Mouse (Mus musculus) MEL (cell line): ENCODE data around the gene Esr1. TPM values are rescaled to one million over a fixed set of nuclear protein-coding genes. Genes with fewer than 3 reads are reported as not detected.

Experiments
- DNase-seq: peaks from one replicate; pipeline ENCODE4 v3.0.0; 2011; ENCODE audit warnings: low read depth, low spot score
- H3K27ac ChIP-seq: 2 replicates; pipeline ENCODE4 v1.5.1; 2012; ENCODE audit warnings: low read depth, mild to moderate bottlenecking, control low read depth, low read length, moderate library complexity; ENCODE audit not compliant: control insufficient read depth
- H3K27me3 ChIP-seq, 2 experiments: fragments of 150-350 bp in 1 of 2; sonication (generic) in 1 of 2; 2 replicates each; pipeline ENCODE4 v1.6.1; 2012; ENCODE audit warnings: low read length in 2 of 2, mild to moderate bottlenecking in 2 of 2, improper control_type of control experiment in 1 of 2, moderate library complexity in 1 of 2; ENCODE audit not compliant: insufficient read depth in 2 of 2, control insufficient read depth in 1 of 2
- H3K36me3 ChIP-seq, 2 experiments: 2 replicates each; pipeline ENCODE4 v1.6.1; 2012 to 2014; ENCODE audit warnings: low read length in 2 of 2, improper control_type of control experiment in 1 of 2, inconsistent platforms in 1 of 2, mild to moderate bottlenecking in 1 of 2; ENCODE audit not compliant: insufficient read depth in 2 of 2, control insufficient read depth in 1 of 2
- H3K4me1 ChIP-seq, 2 experiments: fragments of 150-350 bp in 1 of 2; sonication (generic) in 1 of 2; 2 replicates each; pipeline ENCODE4 v1.6.1; 2012; ENCODE audit warnings: low read length in 2 of 2, improper control_type of control experiment in 1 of 2, mild to moderate bottlenecking in 1 of 2; ENCODE audit not compliant: insufficient read depth in 2 of 2, control insufficient read depth in 1 of 2
- H3K4me3 ChIP-seq, 2 experiments: fragments of 150-350 bp in 1 of 2; sonication (generic) in 1 of 2; 2 replicates each; pipeline ENCODE4 v1.5.1; 2012; ENCODE audit warnings: low read depth in 2 of 2, low read length in 2 of 2, mild to moderate bottlenecking in 2 of 2, moderate library complexity in 2 of 2, control low read depth in 1 of 2, improper control_type of control experiment in 1 of 2; ENCODE audit not compliant: control insufficient read depth in 1 of 2, insufficient read depth in 1 of 2
- H3K79me2 ChIP-seq: 2 replicates; pipeline ENCODE4 v1.6.1; 2012; ENCODE audit warnings: mild to moderate bottlenecking, low read length, moderate library complexity; ENCODE audit not compliant: control insufficient read depth, poor library complexity, insufficient read depth
- H3K9ac ChIP-seq: 2 replicates; pipeline ENCODE4 v1.6.1; 2012; ENCODE audit warnings: low read depth, mild to moderate bottlenecking, control low read depth, low read length, moderate library complexity; ENCODE audit not compliant: control insufficient read depth, poor library complexity, severe bottlenecking
- H3K9me3 ChIP-seq: fragments of 150-350 bp; sonication (generic); replicated peaks from 2 replicates; pipeline ENCODE4 v1.6.1; 2012; ENCODE audit warnings: mild to moderate bottlenecking, low read length, improper control_type of control experiment, moderate library complexity; ENCODE audit not compliant: insufficient read depth
- CHD2 ChIP-seq: IDR thresholded peaks from 2 replicates; pipeline ENCODE4 v1.6.1; 2011; ENCODE audit warnings: low read length, improper control_type of control experiment
- CTCF ChIP-seq, 3 experiments: IDR thresholded peaks in 2 of 3; conservative IDR thresholded peaks in 1 of 3; 2 replicates each; pipeline ENCODE4 v1.5.1; 2011 to 2012; ENCODE audit warnings: low read length in 3 of 3, low read depth in 2 of 3, mild to moderate bottlenecking in 2 of 3, improper control_type of control experiment in 1 of 3, inconsistent platforms in 1 of 3, mixed read lengths in 1 of 3, moderate library complexity in 1 of 3; ENCODE audit not compliant: control insufficient read depth in 1 of 3, insufficient read depth in 1 of 3, poor library complexity in 1 of 3, severe bottlenecking in 1 of 3
- E2F4 ChIP-seq: IDR thresholded peaks from 2 replicates; pipeline ENCODE4 v1.6.1; 2011; ENCODE audit warnings: low read depth, low read length, improper control_type of control experiment, borderline replicate concordance
- ELF1 ChIP-seq: IDR thresholded peaks from 2 replicates; pipeline ENCODE4 v1.6.1; 2014; ENCODE audit warnings: low read depth, mild to moderate bottlenecking, inconsistent platforms, low read length, improper control_type of control experiment, moderate library complexity
- EP300 ChIP-seq, 2 experiments: IDR thresholded peaks; 2 replicates each; pipeline ENCODE4 v1.6.1; 2011; ENCODE audit warnings: improper control_type of control experiment in 2 of 2, low read length in 2 of 2, low read depth in 1 of 2, mild to moderate bottlenecking in 1 of 2
- ETS1 ChIP-seq: IDR thresholded peaks from 2 replicates; pipeline ENCODE4 v1.6.1; 2012; ENCODE audit warnings: low read depth, mild to moderate bottlenecking, inconsistent platforms, low read length, improper control_type of control experiment, moderate library complexity
- GABPA ChIP-seq: IDR thresholded peaks from 2 replicates; pipeline ENCODE4 v1.6.1; 2012; ENCODE audit warnings: low read depth, mild to moderate bottlenecking, inconsistent platforms, low read length, improper control_type of control experiment, moderate library complexity
- JUND ChIP-seq: IDR thresholded peaks from 2 replicates; pipeline ENCODE4 v1.6.1; 2011; ENCODE audit warnings: low read depth, mild to moderate bottlenecking, improper control_type of control experiment, low read length
- KAT2A ChIP-seq: conservative IDR thresholded peaks from 2 replicates; pipeline ENCODE4 v1.6.1; 2012; ENCODE audit warnings: low read depth, low read length, improper control_type of control experiment, inconsistent platforms
- MAFK ChIP-seq: IDR thresholded peaks from 2 replicates; pipeline ENCODE4 v1.6.1; 2011; ENCODE audit warnings: low read depth, mild to moderate bottlenecking, low read length, improper control_type of control experiment, borderline replicate concordance
- MYB ChIP-seq: IDR thresholded peaks from 2 replicates; pipeline ENCODE4 v1.6.1; 2011; ENCODE audit warnings: mild to moderate bottlenecking, low read depth, low read length, improper control_type of control experiment
- NRF1 ChIP-seq: IDR thresholded peaks from 2 replicates; pipeline ENCODE4 v1.6.1; 2014; ENCODE audit warnings: low read depth, mild to moderate bottlenecking, inconsistent platforms, low read length, improper control_type of control experiment, moderate library complexity; ENCODE audit not compliant: poor library complexity, insufficient read depth, severe bottlenecking
- POLR2AphosphoS2 ChIP-seq: IDR thresholded peaks from 2 replicates; pipeline ENCODE4 v1.6.1; 2011; ENCODE audit warnings: low read length, improper control_type of control experiment
- POLR2AphosphoS5 ChIP-seq: IDR thresholded peaks from 2 replicates; pipeline ENCODE4 v1.6.1; 2012; ENCODE audit warnings: low read depth, borderline replicate concordance, mild to moderate bottlenecking, inconsistent platforms, low read length, moderate library complexity, mixed read lengths
- RAD21 ChIP-seq: IDR thresholded peaks from 2 replicates; pipeline ENCODE4 v1.6.1; 2011; ENCODE audit warnings: mild to moderate bottlenecking, low read depth, low read length, improper control_type of control experiment
- SIN3A ChIP-seq: IDR thresholded peaks from 2 replicates; pipeline ENCODE4 v1.6.1; 2012; ENCODE audit warnings: low read length, improper control_type of control experiment, inconsistent platforms
- SMC3 ChIP-seq: IDR thresholded peaks from 2 replicates; pipeline ENCODE4 v1.6.1; 2011; ENCODE audit warnings: low read depth, low read length, improper control_type of control experiment
- TBP ChIP-seq: IDR thresholded peaks from 2 replicates; pipeline ENCODE4 v1.8.0; 2011; ENCODE audit warnings: low read depth, low read length, improper control_type of control experiment
- UBTF ChIP-seq: IDR thresholded peaks from 2 replicates; pipeline ENCODE4 v1.6.1; 2012; ENCODE audit warnings: low read depth, mild to moderate bottlenecking, inconsistent platforms, low read length, improper control_type of control experiment, moderate library complexity, borderline replicate concordance; ENCODE audit not compliant: insufficient read depth
- USF2 ChIP-seq, 2 experiments: IDR thresholded peaks; 2 replicates each; pipeline ENCODE4 v1.6.1; 2011 to 2012; ENCODE audit warnings: improper control_type of control experiment in 2 of 2, low read length in 2 of 2, borderline replicate concordance in 1 of 2, inconsistent platforms in 1 of 2, low read depth in 1 of 2, mild to moderate bottlenecking in 1 of 2; ENCODE audit not compliant: insufficient read depth in 1 of 2
- ZC3H11A ChIP-seq: IDR thresholded peaks from 2 replicates; pipeline ENCODE4 v1.6.1; 2012; ENCODE audit warnings: low read depth, mild to moderate bottlenecking, inconsistent platforms, low read length, improper control_type of control experiment
- ZKSCAN1 ChIP-seq: IDR thresholded peaks from 2 replicates; pipeline ENCODE4 v1.6.1; 2012; ENCODE audit warnings: low read depth, mild to moderate bottlenecking, inconsistent platforms, low read length, improper control_type of control experiment, moderate library complexity
- polyA plus RNA-seq, 2 experiments: library from polyadenylated mRNA; stranded (reverse) in 1 of 2; unstranded in 1 of 2; fragments of >175 nt in 1 of 2; fragments of >200 nt in 1 of 2; gene quantifications; 2 replicates each; pipeline versions ENCODE4 v1.2.1 to v1.2.4; 2012; ENCODE audit warnings: low replicate concordance in 2 of 2, low read depth in 1 of 2; ENCODE audit not compliant: insufficient read length in 2 of 2, insufficient read depth in 1 of 2, missing spikeins in 1 of 2
- total RNA-seq: library from RNA; depleted of rRNA; stranded (reverse); fragments of 300-350 nt; gene quantifications from 2 replicates; pipeline ENCODE4 v1.2.3, GENCODE M21; 2012

Gene Esr1
- total and polyA plus RNA-seq, 3 experiments, result 0.65 to 0.69 TPM; not detected in 1

DNA sequence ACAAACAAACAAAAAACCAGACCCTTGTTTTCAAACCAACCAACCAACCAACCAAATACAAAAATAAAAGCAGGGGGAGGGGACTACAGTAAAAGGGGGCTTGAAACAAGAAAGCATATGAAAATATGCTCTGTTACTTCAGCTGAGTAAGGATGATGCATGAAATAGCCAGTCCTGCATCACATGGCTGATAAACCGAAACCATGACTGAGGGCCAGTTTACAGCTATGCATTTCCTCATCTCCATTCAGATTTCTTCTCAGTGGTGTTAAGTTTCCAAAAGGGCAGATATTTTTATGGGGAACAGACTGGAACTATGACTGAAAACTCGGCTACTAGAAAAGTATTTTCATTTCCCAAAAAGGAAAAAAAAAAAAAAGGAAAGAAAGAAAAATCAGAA, 417.8 kb downstream of the Esr1 start:
- Histone ChIP-seq H3K27ac (no peak overlapping the region), H3K9ac (no peak overlapping the region), H3K9me3 (no peaks in the 10 kb centered on the region)
- no peak for DNase-seq
- TF ChIP-seq POLR2AphosphoS2 (no peak), TBP (no peak), E2F4 (no peak), ETS1 (no peak), USF2 (IDR thresholded peaks at IDR 0.05; ENCODE audit: borderline replicate concordance in 1 of 2, insufficient read depth in 1 of 2, low read depth in 1 of 2, low read length in 2 of 2) (no peak), SMC3 (no peak), ELF1 (no peak), ZC3H11A (no peak), NRF1 (no peak), CHD2 (no peak), KAT2A (no peak), UBTF (no peak), CTCF (IDR thresholded peaks at IDR 0.05 in 2 of 3, conservative IDR thresholded peaks at IDR 0.05 in 1 of 3; ENCODE audit: control insufficient read depth in 1 of 3, insufficient read depth in 1 of 3, low read depth in 2 of 3, low read length in 3 of 3, poor library complexity in 1 of 3, severe bottlenecking in 1 of 3) (no peak), MYB (no peak), RAD21 (no peak), ZKSCAN1 (no peak)
- TF ChIP-seq, all 39 proteins: peak for 0
- no peaks in the 10 kb centered on the region for H3K27me3 ChIP-seq
- no peaks in the 10 kb centered on the region for H3K79me2 ChIP-seq
- no peak overlapping the region for H3K4me3 ChIP-seq
- H3K36me3 ChIP-seq, result no peaks in the 10 kb centered on the region; a peak in 1 of 4 replicates
- no peaks in the 10 kb centered on the region for H3K4me1 ChIP-seq

DNA sequence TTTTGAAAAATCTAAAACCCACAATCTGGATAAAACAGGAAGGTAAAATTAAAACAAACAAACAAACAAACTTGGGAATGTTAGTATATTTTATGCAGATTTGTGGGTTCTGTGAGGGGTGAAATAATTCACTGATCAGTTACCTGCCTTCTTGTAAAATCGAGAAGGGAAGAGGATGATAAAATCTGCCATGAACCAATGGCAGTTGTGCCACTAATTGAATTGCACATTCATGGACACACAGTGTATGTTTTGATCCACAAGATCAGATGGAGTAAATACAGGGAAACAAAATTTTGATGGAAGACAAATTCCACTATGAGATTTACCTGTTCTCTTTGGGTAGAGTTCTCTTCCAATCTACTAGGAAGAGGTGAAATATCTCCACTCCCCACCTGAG, 418.5 kb downstream of the Esr1 start:
- TF ChIP-seq POLR2AphosphoS2 (no peak), EP300 (IDR thresholded peaks at IDR 0.05; ENCODE audit: low read depth in 1 of 2, low read length in 2 of 2) (no peak), JUND (no peak), E2F4 (no peak), RAD21 (no peak), ZKSCAN1 (no peak), KAT2A (no peak), GABPA (no peak), POLR2AphosphoS5 (no peak), SIN3A (no peak), MAFK (no peak)
- H3K27ac ChIP-seq, result no peak overlapping the region
- no peaks in the 10 kb centered on the region for H3K79me2 ChIP-seq
- no peak overlapping the region for H3K9ac ChIP-seq
- DNase-seq, result no peak
- no peaks in the 10 kb centered on the region for H3K9me3 ChIP-seq
- H3K4me3 ChIP-seq, result no peak overlapping the region
- H3K4me1 ChIP-seq, result no peaks in the 10 kb centered on the region
- no peaks in the 10 kb centered on the region for H3K27me3 ChIP-seq
- H3K36me3 ChIP-seq, result no peaks in the 10 kb centered on the region; a peak in 1 of 4 replicates
